Mouse (Mus musculus) layer of hippocampus, adult 6 months (tissue): Measurements from ENCODE around the gene Lzts2. TPM values are rescaled to one million over a fixed set of nuclear protein-coding genes. Genes with fewer than 3 reads are reported as not detected.

Source experiments
- long read RNA-seq, 2 experiments: library from polyadenylated mRNA; unstranded; transcript quantifications; one replicate each; pipeline ENCODE4 v2.0.0; 2019 to 2020
- polyA plus RNA-seq: library from polyadenylated mRNA; unstranded; fragments of <200 nt; fragmentation: Nextera tagmentation; gene quantifications from 2 replicates; pipeline ENCODE4 v1.2.3, GENCODE M21; 2021

Gene Lzts2
- 13.1 and 15.1 TPM in 2 replicates for polyA plus RNA-seq
- long read RNA-seq, experiment 1, transcript Lzts2-202 (5 exons, 2,694 nt) = major isoform, 12 of 34 reads
- long read RNA-seq, experiment 1, partial matches to known transcripts = 10 of 34 reads
- long read RNA-seq, experiment 1, other reads (novel, unspliced or antisense) = 9 of 34 reads
- long read RNA-seq, experiment 2, transcript Lzts2-202 (5 exons, 2,694 nt) = major isoform, 62 of 130 reads
- long read RNA-seq, experiment 2, transcript Lzts2-201 (5 exons, 3,062 nt) = minor isoform, 21 of 130 reads
- long read RNA-seq, experiment 2, partial matches to known transcripts = 22 of 130 reads
- long read RNA-seq, experiment 2, other reads (novel, unspliced or antisense) = 22 of 130 reads

GRCm38 (mm10) chr19:45014335-45014971 is at the start of gene Lzts2:
TSS of gene Lzts2 (plus strand) at chr19:45014414.

GRCm38 (mm10) chr19:44988831-44989566 is 25.2 kb upstream of the Lzts2 start, which contains the start of gene Sema4g:
TSS of gene Sema4g (plus strand) at chr19:44989101.

GRCm38 (mm10) chr19:45005444-45005843 is 8.8 kb upstream of the Lzts2 start, which contains the start of gene Twnk:
TSS of gene Twnk (plus strand) at chr19:45005663.

GRCm38 (mm10) chr19:45005957-45006712 is 8.1 kb upstream of the Lzts2 start, which contains the start of gene Mrpl43:
TSS of gene Mrpl43 (minus strand) at chr19:45006442.

GRCm38 (mm10) chr19:45045651-45046050 is 31.4 kb downstream of the Lzts2 start, which contains the start of gene Pdzd7:
TSS of gene Pdzd7 (minus strand) at chr19:45045717.

GRCm38 (mm10) chr19:45047417-45047934 is 33.3 kb downstream of the Lzts2 start, which contains the start of gene Sfxn3:
TSS of gene Sfxn3 (plus strand) at chr19:45047503.

GRCm38 (mm10) chr19:45074580-45075322 is 60.5 kb downstream of the Lzts2 start, which contains the start of gene Kazald1:
TSS of gene Kazald1 (plus strand) at chr19:45075241.

Other genes with a start within 250 kb of the Lzts2 start
- gene Slf2, start 83.3 kb upstream of the Lzts2 start, polyA plus RNA-seq = 5.5 and 6.1 TPM in 2 replicates
- 1.6 and 1.9 TPM in 2 replicates for gene Sema4g, start 25.3 kb upstream of the Lzts2 start, polyA plus RNA-seq
- gene Twnk, start 8.8 kb upstream of the Lzts2 start, polyA plus RNA-seq = 4.9 and 5.5 TPM in 2 replicates
- gene Mrpl43, start 8.0 kb upstream of the Lzts2 start, polyA plus RNA-seq = 85.6 and 97.1 TPM in 2 replicates
- gene Pdzd7, start 31.3 kb downstream of the Lzts2 start, polyA plus RNA-seq = 0.31 and 0.59 TPM in 2 replicates
- gene Sfxn3, start 33.1 kb downstream of the Lzts2 start, polyA plus RNA-seq = 59.0 and 81.7 TPM in 2 replicates
- 6.4 and 9.0 TPM in 2 replicates for gene Kazald1, start 60.8 kb downstream of the Lzts2 start, polyA plus RNA-seq
- not detected in 2 replicates for gene Tlx1, start 136.3 kb downstream of the Lzts2 start, polyA plus RNA-seq
- not detected in 2 replicates for gene Lbx1, start 221.4 kb downstream of the Lzts2 start, polyA plus RNA-seq